Mouse (Mus musculus) cerebellum, adult 2 months (tissue): ENCODE results near the gene Fxyd5. TPM values are rescaled to one million over a fixed set of nuclear protein-coding genes. Genes with fewer than 3 reads are reported as not detected.

ENCODE experiments used
- DNase-seq, 2 experiments: peaks; one replicate each; pipeline ENCODE4 v3.0.0; 2021
- H3K27ac ChIP-seq: fragments of 200-500 bp; 2 replicates; pipeline ENCODE4 v1.5.1; 2012; ENCODE audit warnings: low read length, control low read depth, inconsistent platforms; ENCODE audit not compliant: insufficient read depth
- H3K27me3 ChIP-seq: fragments of 200-500 bp; 2 replicates; pipeline ENCODE4 v1.6.1; 2012; ENCODE audit warnings: inconsistent platforms, mild to moderate bottlenecking, low read length, moderate library complexity; ENCODE audit not compliant: control insufficient read depth, insufficient read depth
- H3K4me1 ChIP-seq: fragments of 200-500 bp; 2 replicates; pipeline ENCODE4 v1.6.1; 2011; ENCODE audit warnings: low read length; ENCODE audit not compliant: control insufficient read depth, insufficient read depth
- H3K4me3 ChIP-seq: fragments of 200-500 bp; replicated peaks from 2 replicates; pipeline ENCODE3; 2011; ENCODE audit warnings: mild to moderate bottlenecking, low read depth, low read length, control low read depth; ENCODE audit not compliant: insufficient read depth
- CTCF ChIP-seq: fragments of 200-500 bp; IDR thresholded peaks from 2 replicates; pipeline ENCODE4 v1.5.1; 2011; ENCODE audit warnings: low read depth, mild to moderate bottlenecking, control low read depth, low read length, moderate library complexity, borderline replicate concordance; ENCODE audit not compliant: insufficient read depth
- POLR2A ChIP-seq: fragments of 200-500 bp; IDR thresholded peaks from 2 replicates; pipeline ENCODE4 v1.6.1; 2011; ENCODE audit warnings: low read length, control low read depth, borderline replicate concordance; ENCODE audit not compliant: insufficient read depth
- WGBS: fragments of 180-500 bp; shearing (Covaris S2); methylation state at CpG from one replicate; pipeline ENCODE4 v1.1.7; 2018; 5-methylcytosine and 5-hydroxymethylcytosine counted together
- polyA plus RNA-seq: library from polyadenylated mRNA; depleted of rRNA; stranded (reverse); fragments of >200 nt; gene quantifications from 2 replicates; pipeline ENCODE4 v1.2.3, GENCODE M21; 2012

Gene Fxyd5
- polyA plus RNA-seq, 1 experiment: 9.0 TPM

- no peak for DNase-seq
- H3K4me3 ChIP-seq: no peak overlapping the region
- no peaks in the 10 kb centered on the region for H3K27me3 ChIP-seq
- H3K27ac ChIP-seq: no peak overlapping the region
- TF ChIP-seq POLR2A: no peak
- no peak for TF ChIP-seq CTCF
- H3K4me1 ChIP-seq: no peaks in the 10 kb centered on the region
Observed at GRCm38 (mm10) chr7:31082106-31082505, 39.8 kb upstream of the Fxyd5 start.

GRCm38 (mm10) chr7:31081106-31081505 lies 38.8 kb upstream of the Fxyd5 start:
- H3K4me1 ChIP-seq: no peaks in the 10 kb centered on the region
- no peak for TF ChIP-seq POLR2A
- no peak for TF ChIP-seq CTCF
- H3K4me3 ChIP-seq: no peak overlapping the region
- H3K27ac ChIP-seq: no peak overlapping the region
- no peaks in the 10 kb centered on the region for H3K27me3 ChIP-seq
- peak in 1 of 2 experiments; percentile 65 for DNase-seq
- whole genome bisulfite sequencing: 48% methylated on average over 1 of the region's 1 CpGs

- Histone ChIP-seq H3K4me1 (no peaks in the 10 kb centered on the region), H3K27me3 (no peaks in the 10 kb centered on the region), H3K27ac (no peak overlapping the region), H3K4me3 (no peak overlapping the region)
- 47% methylated on average over 3 of the region's 3 CpGs for WGBS
- no peak for TF ChIP-seq CTCF
- no peak for TF ChIP-seq POLR2A
- DNase-seq: no peak
Observed at GRCm38 (mm10) chr7:31080611-31081010, 38.3 kb upstream of the Fxyd5 start.

DNA sequence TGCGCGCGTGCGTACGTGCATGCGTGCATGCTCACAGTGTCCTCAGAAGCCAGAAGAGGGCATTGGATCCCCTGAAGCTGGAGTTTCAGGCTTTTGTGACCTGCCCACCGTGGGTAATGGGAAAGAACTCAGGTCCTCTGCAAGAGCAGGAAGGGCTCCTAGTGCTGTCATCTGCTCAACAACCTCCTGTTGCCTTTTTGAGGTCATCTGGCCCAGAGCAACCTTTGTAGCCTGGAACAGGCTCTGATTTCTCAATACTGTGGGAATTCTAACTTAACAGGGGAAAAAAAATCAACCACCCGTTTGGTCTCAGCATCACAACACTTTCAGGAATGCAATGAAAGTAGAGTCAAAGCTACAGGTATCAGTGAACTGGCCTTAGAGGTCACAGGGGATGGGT lies 37.4 kb upstream of the Fxyd5 start:
- 94% methylated on average over 8 of the region's 8 CpGs for WGBS
- Histone ChIP-seq H3K27ac (no peak overlapping the region), H3K4me3 (no peak overlapping the region), H3K4me1 (no peaks in the 10 kb centered on the region), H3K27me3 (no peaks in the 10 kb centered on the region)
- DNase-seq: no peak
- no peak for TF ChIP-seq CTCF
- TF ChIP-seq POLR2A: no peak

- TF ChIP-seq CTCF (peak; percentile 56; the same call in 1 of the 2 replicates), POLR2A (no peak)
- Histone ChIP-seq H3K4me3 (no peak overlapping the region), H3K27ac (no peak overlapping the region; the same call in 1 of the 2 replicates), H3K4me1 (no peaks in the 10 kb centered on the region; the same call in 1 of the 2 replicates), H3K27me3 (no peaks in the 10 kb centered on the region)
- DNase-seq: peak in 1 of 2 experiments; percentile 51
- 44% methylated on average over 5 of the region's 5 CpGs for WGBS
Observed at GRCm38 (mm10) chr7:31077885-31078445, 35.7 kb upstream of the Fxyd5 start.

GRCm38 (mm10) chr7:31077470-31077869 lies 35.2 kb upstream of the Fxyd5 start:
- 45% methylated on average over 6 of the region's 6 CpGs for WGBS
- TF ChIP-seq CTCF: no peak
- no peak for TF ChIP-seq POLR2A
- Histone ChIP-seq H3K27ac (no peak overlapping the region; the same call in 1 of the 2 replicates), H3K4me3 (no peak overlapping the region), H3K4me1 (no peaks in the 10 kb centered on the region; the same call in 1 of the 2 replicates), H3K27me3 (no peaks in the 10 kb centered on the region)
- peak in 1 of 2 experiments; percentile 57 for DNase-seq

- H3K27me3 ChIP-seq: no peaks in the 10 kb centered on the region
- no peak for TF ChIP-seq POLR2A
- TF ChIP-seq CTCF: no peak
- no peaks in the 10 kb centered on the region; the same call in 1 of the 2 replicates for H3K4me1 ChIP-seq
- 73% methylated on average over 5 of the region's 5 CpGs for WGBS
- no peak for DNase-seq
- 0 out of 2 replicates have a peak within 1 kb of the TSS, but pooled peaks have one; percentile 11 for H3K27ac ChIP-seq
- no peak within 1 kb of the TSS for H3K4me3 ChIP-seq
Observed at GRCm38 (mm10) chr7:31076492-31076891, 34.2 kb upstream of the Fxyd5 start, which contains the start of gene Fxyd3. TSS of gene Fxyd3 (minus strand) at chr7:31076704.

DNA sequence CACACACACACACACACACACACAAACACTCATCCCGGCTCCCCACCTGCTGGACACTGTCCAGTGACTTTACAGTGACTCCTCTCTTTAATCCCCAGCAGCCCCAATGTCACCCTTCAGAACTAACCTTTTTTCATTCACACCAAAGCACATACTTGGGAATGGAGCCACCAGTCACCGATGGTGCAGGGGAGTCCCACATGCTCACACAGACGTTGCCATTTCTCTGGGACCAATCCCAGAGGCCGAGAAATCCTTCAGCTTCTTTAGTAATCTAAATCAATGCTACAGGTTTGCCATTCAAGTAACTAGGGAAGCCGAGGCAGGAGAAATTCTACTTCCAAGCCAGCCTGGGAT lies 32.4 kb upstream of the Fxyd5 start:
- peak in 1 of 2 experiments; percentile 38 for DNase-seq
- TF ChIP-seq POLR2A (no peak), CTCF (no peak)
- Histone ChIP-seq H3K27me3 (no peaks in the 10 kb centered on the region), H3K27ac (no peak overlapping the region), H3K4me1 (no peaks in the 10 kb centered on the region; the same call in 1 of the 2 replicates), H3K4me3 (no peak overlapping the region)
- WGBS: 31% methylated on average over 5 of the region's 5 CpGs
